Mouse (Mus musculus) ES-E14 (cell line): ENCODE data around the gene Cldn34b2. TPM values are rescaled to one million over a fixed set of nuclear protein-coding genes. Genes with fewer than 3 reads are reported as not detected.

Experiments used
- DNase-seq: peaks from one replicate; pipeline ENCODE4 v3.0.0-alpha.2; 2013; ENCODE audit warnings: low read depth, low spot score
- H3K27ac ChIP-seq: 2 replicates; pipeline ENCODE4 v1.5.1; 2012; ENCODE audit warnings: low read depth, mild to moderate bottlenecking, low read length, moderate library complexity, mixed read lengths; ENCODE audit not compliant: poor library complexity, insufficient read depth, severe bottlenecking
- H3K36me3 ChIP-seq: 2 replicates; pipeline ENCODE4 v1.6.1; 2012; ENCODE audit warnings: mild to moderate bottlenecking, low read length, moderate library complexity, mixed read lengths; ENCODE audit not compliant: control insufficient read depth, poor library complexity, insufficient read depth, severe bottlenecking
- H3K4me1 ChIP-seq, 2 experiments: fragments of 150-350 bp in 1 of 2; sonication (generic) in 1 of 2; 2 replicates each; pipeline ENCODE4 v1.6.1; 2012; ENCODE audit warnings: low read length in 2 of 2, mild to moderate bottlenecking in 1 of 2, mixed read lengths in 1 of 2; ENCODE audit not compliant: control insufficient read depth in 2 of 2, insufficient read depth in 2 of 2, poor library complexity in 1 of 2
- H3K4me3 ChIP-seq, 2 experiments: fragments of 150-350 bp in 1 of 2; sonication (generic) in 1 of 2; 2 replicates each; pipeline ENCODE4 v1.5.1; 2012; ENCODE audit warnings: low read length in 2 of 2, low read depth in 1 of 2, mild to moderate bottlenecking in 1 of 2, mixed read lengths in 1 of 2; ENCODE audit not compliant: insufficient read depth in 1 of 2, poor library complexity in 1 of 2, severe bottlenecking in 1 of 2
- H3K9ac ChIP-seq: 2 replicates; pipeline ENCODE4 v1.6.1; 2012; ENCODE audit warnings: low read depth, mild to moderate bottlenecking, low read length, mixed read lengths; ENCODE audit not compliant: poor library complexity, insufficient read depth, severe bottlenecking
- H3K9me3 ChIP-seq: fragments of 150-350 bp; sonication (generic); 2 replicates; pipeline ENCODE4 v1.6.1; 2012; ENCODE audit warnings: low read depth, mild to moderate bottlenecking, low read length; ENCODE audit not compliant: control insufficient read depth, insufficient read depth
- CHD2 ChIP-seq: IDR thresholded peaks from 2 replicates; pipeline ENCODE4 v1.6.1; 2014; ENCODE audit warnings: mild to moderate bottlenecking, low read depth, low read length, inconsistent platforms
- HCFC1 ChIP-seq: IDR thresholded peaks from 2 replicates; pipeline ENCODE4 v1.6.1; 2012; ENCODE audit warnings: low read length, inconsistent platforms, borderline replicate concordance; ENCODE audit not compliant: insufficient read depth
- MAFK ChIP-seq: IDR thresholded peaks from 2 replicates; pipeline ENCODE4 v1.6.1; 2014; ENCODE audit warnings: mild to moderate bottlenecking, low read depth, low read length, inconsistent platforms; ENCODE audit not compliant: insufficient read depth
- ZC3H11A ChIP-seq: IDR thresholded peaks from 2 replicates; pipeline ENCODE4 v1.6.1; 2012; ENCODE audit warnings: low read depth, mild to moderate bottlenecking, inconsistent platforms, low read length, borderline replicate concordance
- ZNF384 ChIP-seq: IDR thresholded peaks from 2 replicates; pipeline ENCODE4 v1.6.1; 2012; ENCODE audit warnings: low read depth, low read length, inconsistent platforms
- in situ Hi-C, 2 experiments: fragments of 600-800 bp; cut with MboI; formaldehyde crosslinking; loops; one replicate each; pipeline ENCODE4 v1.15.1; 2025; ENCODE audit warnings: low sequenced_read_pairs in 2 of 2, inconsistent platforms in 1 of 2; ENCODE audit not compliant: unreplicated experiment in 2 of 2
- total RNA-seq: library from RNA; depleted of rRNA; stranded (reverse); fragments of 300-350 nt; gene quantifications from 2 replicates; pipeline ENCODE4 v1.2.3, GENCODE M21; 2012

Gene Cldn34b2
- total RNA-seq, 1 experiment = not detected

- H3K4me3 ChIP-seq = no peak overlapping the region
- DNase-seq = no peak
- in situ Hi-C loops = no loop called here
These were observed 43.5 kb upstream of the Cldn34b2 start for GRCm38 (mm10) chrX:155171754-155172153.

DNA sequence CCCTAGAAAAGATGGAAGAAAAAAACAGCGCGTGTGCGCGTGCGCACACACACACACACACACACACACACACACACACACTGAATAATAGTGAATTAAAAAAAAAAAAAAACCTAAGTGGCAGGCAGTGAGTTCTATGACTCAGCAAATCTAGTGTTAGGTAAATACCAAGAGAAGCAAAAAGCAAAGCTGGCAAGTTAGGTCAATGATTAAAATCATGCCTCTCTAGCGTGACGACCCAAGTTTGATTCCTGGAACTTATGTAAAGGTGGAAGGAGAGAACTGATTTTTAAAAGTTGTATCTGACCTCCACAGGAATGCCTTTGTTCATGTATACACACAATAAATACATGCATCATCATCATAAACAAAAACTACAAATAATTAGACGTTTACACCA, 41.7 kb upstream of the Cldn34b2 start:
- no peak for TF ChIP-seq ZNF384
- TF ChIP-seq HCFC1 = no peak

More at GRCm38 (mm10) chrX:155171754-155172153, 43.5 kb upstream of the Cldn34b2 start:
- H3K36me3 ChIP-seq = no peaks in the 10 kb centered on the region
- TF ChIP-seq MAFK = no peak
- TF ChIP-seq ZC3H11A = no peak
- TF ChIP-seq HCFC1 = no peak
- TF ChIP-seq ZNF384 = no peak
- TF ChIP-seq CHD2 = no peak
- H3K4me1 ChIP-seq = no peaks in the 10 kb centered on the region
- no peaks in the 10 kb centered on the region for H3K9me3 ChIP-seq
- no peak overlapping the region for H3K9ac ChIP-seq
- no peak overlapping the region for H3K27ac ChIP-seq

GRCm38 (mm10) chrX:155167667-155168066, 39.5 kb upstream of the Cldn34b2 start:
- Histone ChIP-seq H3K9ac (no peak overlapping the region), H3K36me3 (no peaks in the 10 kb centered on the region), H3K4me1 (no peaks in the 10 kb centered on the region), H3K9me3 (no peaks in the 10 kb centered on the region), H3K4me3 (no peak overlapping the region), H3K27ac (no peak overlapping the region)
- in situ Hi-C loops = no loop called here
- DNase-seq = no peak
- TF ChIP-seq ZNF384 = no peak
- no peak for TF ChIP-seq CHD2
- no peak for TF ChIP-seq HCFC1
- no peak for TF ChIP-seq ZC3H11A
- no peak for TF ChIP-seq MAFK

More for the DNA sequence above, 41.7 kb upstream of the Cldn34b2 start:
- no peaks in the 10 kb centered on the region for H3K4me1 ChIP-seq
- in situ Hi-C loops = no loop called here
- no peak overlapping the region for H3K4me3 ChIP-seq
- H3K9me3 ChIP-seq = no peaks in the 10 kb centered on the region
- no peaks in the 10 kb centered on the region for H3K36me3 ChIP-seq
- no peak for DNase-seq
- H3K9ac ChIP-seq = no peak overlapping the region
- H3K27ac ChIP-seq = no peak overlapping the region

DNA sequence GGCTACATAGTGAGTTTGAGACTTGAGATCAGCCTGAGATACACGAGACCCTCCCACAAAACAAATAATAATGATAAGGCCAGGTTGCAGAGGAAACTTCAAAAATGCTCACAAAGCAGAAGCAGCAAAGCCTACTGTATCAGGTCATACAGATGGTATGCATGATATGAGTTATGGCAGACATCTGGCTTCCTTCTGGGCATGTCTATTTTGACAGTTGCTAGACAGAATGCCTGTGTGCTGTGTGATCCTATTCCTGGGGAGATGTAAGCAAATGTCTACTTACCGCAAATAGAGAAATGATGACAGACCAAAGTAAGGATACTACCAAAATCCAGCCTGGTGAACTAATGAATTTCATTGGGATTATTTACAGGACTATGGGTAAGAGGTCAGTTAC, 38.1 kb upstream of the Cldn34b2 start:
- H3K36me3 ChIP-seq = no peaks in the 10 kb centered on the region
- no peak overlapping the region for H3K27ac ChIP-seq
- H3K9me3 ChIP-seq = no peaks in the 10 kb centered on the region
- H3K4me1 ChIP-seq = no peaks in the 10 kb centered on the region
- TF ChIP-seq ZNF384 (no peak), ZC3H11A (no peak), CHD2 (no peak), MAFK (no peak), HCFC1 (no peak)
- no peak overlapping the region for H3K4me3 ChIP-seq
- DNase-seq = no peak
- in situ Hi-C loops = no loop called here
- no peak overlapping the region for H3K9ac ChIP-seq

DNA sequence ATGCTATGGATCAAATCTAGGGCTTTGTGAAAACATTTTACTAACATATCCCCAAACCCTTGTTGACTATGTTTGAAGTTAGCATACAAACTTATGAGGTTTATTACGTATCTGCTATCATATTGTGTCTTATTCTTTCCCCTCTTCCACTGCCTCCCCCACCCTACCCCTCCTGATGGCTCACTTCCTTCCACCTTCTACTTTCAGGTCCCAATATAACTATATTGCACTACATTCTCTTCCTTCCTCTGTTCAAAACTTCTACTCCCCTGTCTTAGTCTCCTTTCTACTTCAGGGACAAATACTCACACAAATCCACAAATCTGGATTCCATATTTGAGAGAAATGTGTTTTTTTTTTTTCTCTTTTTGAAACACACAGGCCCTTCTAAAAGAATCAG, 35.3 kb upstream of the Cldn34b2 start:
- Histone ChIP-seq H3K9me3 (no peaks in the 10 kb centered on the region), H3K27ac (no peak overlapping the region), H3K9ac (no peak overlapping the region), H3K36me3 (no peaks in the 10 kb centered on the region), H3K4me1 (no peaks in the 10 kb centered on the region), H3K4me3 (no peak overlapping the region)
- no peak for DNase-seq
- TF ChIP-seq ZNF384 (no peak), CHD2 (no peak), MAFK (no peak), HCFC1 (no peak), ZC3H11A (no peak)
- in situ Hi-C loops = no loop called here
